Mouse (Mus musculus): Measurements from ENCODE around the gene Tex38. TPM values are rescaled to one million over a fixed set of nuclear protein-coding genes. Genes with fewer than 3 reads are reported as not detected.
A peak's percentile ranks its signal among the peaks of the same experiment; 100 is the strongest.

The Tex38 gene
- polyA plus RNA-seq, 1 experiment from 2014 or later, result 0.44 TPM

DNA sequence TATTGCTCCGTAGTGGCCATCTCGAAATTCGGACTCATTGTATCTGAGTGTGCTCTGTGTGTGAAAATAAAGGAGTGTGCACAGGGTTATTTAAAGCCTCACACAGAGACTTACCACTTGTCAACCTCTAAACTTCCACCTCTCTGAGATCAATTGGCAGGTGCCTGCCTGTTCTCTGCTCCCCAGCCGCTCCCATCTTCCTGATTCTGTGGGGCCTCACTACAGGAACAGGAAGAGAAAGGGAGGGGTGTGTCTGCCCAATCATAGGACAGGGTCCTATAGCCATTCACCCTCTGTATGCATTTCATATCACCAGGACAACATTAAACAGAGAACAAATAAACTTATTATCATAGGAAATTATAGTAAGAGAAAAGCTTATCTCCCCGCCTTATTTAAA lies 47.1 kb downstream of the Tex38 start:
- Histone ChIP-seq H3K4me1 (replicated peaks; ENCODE audit: control insufficient read depth, insufficient read depth, low read length) (peaks cover 11% of the 10 kb centered on the region), H3K4me2 (replicated peaks; ENCODE audit: low read depth) (0 out of 2 replicates have a peak overlapping the region, but pooled peaks have one; percentile 17), H3K4me3 (ENCODE audit: low read depth, low read length) (no peak overlapping the region), H3K9me3 (ENCODE audit: control insufficient read depth) (no peaks in the 10 kb centered on the region), H3K9ac (ENCODE audit: low read depth, low read length) (no peak overlapping the region), H3K36me3 (ENCODE audit: control insufficient read depth, insufficient read depth) (no peaks in the 10 kb centered on the region), H3K27me3 (replicated peaks; ENCODE audit: control insufficient read depth, insufficient read depth, low read length) (no peaks in the 10 kb centered on the region), H3K27ac (ENCODE audit: low read depth, low read length) (no peak overlapping the region)
- 55% methylated on average over 5 of the region's 5 CpGs for WGBS
- no peak for TF ChIP-seq CTCF (IDR thresholded peaks at IDR 0.05; ENCODE audit: low read depth)
- peak; percentile 20; the same call in 1 of the 2 replicates for ATAC-seq

DNA sequence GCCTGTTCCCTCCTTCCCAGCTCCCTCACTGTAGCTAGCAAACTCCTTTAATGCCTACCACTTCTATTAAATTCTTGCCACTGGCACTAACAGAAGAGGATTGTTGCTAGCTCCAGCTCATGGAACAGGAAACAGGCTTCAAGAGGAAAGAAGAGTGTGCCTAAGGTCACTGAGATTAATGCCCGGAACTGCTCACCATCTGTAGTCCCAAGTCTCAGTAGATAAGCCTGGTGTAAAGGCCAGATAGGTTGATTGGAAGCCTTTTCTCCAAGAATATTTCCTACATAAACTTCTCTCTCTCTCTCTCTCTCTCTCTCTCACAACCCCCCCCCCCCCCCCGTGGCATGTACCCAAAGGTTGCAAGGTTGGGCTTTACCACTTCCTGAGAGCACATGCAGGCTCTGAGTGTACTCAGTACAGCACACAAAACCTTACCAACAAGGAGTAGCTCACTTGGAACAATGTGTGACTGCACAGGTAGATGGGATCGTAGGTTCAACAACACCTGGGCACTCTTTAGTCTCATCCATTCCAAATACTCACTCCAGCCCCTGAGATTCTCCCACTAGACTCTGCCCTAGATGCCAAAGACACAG lies 48.5 kb downstream of the Tex38 start:
- peak overlapping the region; percentile 86 for H3K27ac ChIP-seq (ENCODE audit: low read depth, low read length)
- H3K36me3 ChIP-seq (ENCODE audit: control insufficient read depth, insufficient read depth), result no peaks in the 10 kb centered on the region
- peaks cover 6% of the 10 kb centered on the region for H3K4me1 ChIP-seq (replicated peaks; ENCODE audit: control insufficient read depth, insufficient read depth, low read length)
- peak overlapping the region; percentile 37 for H3K4me2 ChIP-seq (replicated peaks; ENCODE audit: low read depth)
- TF ChIP-seq CTCF (IDR thresholded peaks at IDR 0.05; ENCODE audit: low read depth), result no peak
- 32% methylated on average over 3 of the region's 3 CpGs for WGBS
- no peak overlapping the region for H3K4me3 ChIP-seq (ENCODE audit: low read depth, low read length)
- no peak overlapping the region for H3K9ac ChIP-seq (ENCODE audit: low read depth, low read length)
- H3K27me3 ChIP-seq (replicated peaks; ENCODE audit: control insufficient read depth, insufficient read depth, low read length), result no peaks in the 10 kb centered on the region
- H3K9me3 ChIP-seq (ENCODE audit: control insufficient read depth), result no peaks in the 10 kb centered on the region
- peak; percentile 89 for ATAC-seq

DNA sequence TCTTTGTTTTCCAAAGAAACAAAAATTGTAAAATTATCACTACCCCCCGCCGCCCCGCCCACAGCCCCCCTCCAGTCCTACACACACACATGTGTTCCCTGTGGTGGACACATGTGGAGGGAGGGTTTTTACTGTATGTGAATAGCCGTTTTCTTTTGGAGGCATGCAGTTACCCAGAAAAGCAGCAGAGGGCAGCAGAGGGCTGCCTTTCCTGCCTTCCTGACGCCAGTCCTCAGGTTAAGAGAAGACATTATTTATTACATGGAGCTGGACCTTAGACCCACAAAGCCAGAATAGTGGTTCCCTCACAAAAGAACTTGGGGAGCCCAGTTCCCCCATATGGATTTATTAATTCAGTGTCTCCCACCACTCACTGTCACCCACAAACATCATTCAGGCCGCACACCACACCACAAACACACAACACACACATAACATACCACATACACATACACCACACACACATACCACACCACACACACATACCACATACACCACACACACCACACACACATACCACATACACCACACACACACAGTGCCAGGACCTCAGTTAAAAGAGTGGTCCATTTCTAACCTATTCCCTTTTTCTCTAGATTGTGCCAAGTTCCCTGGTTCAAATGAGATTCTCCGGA lies 49.1 kb downstream of the Tex38 start:
- H3K9me3 ChIP-seq (ENCODE audit: control insufficient read depth), result no peaks in the 10 kb centered on the region
- H3K4me1 ChIP-seq (replicated peaks; ENCODE audit: control insufficient read depth, insufficient read depth, low read length), result peaks cover 6% of the 10 kb centered on the region
- peak overlapping the region; percentile 37 for H3K4me2 ChIP-seq (replicated peaks; ENCODE audit: low read depth)
- 22% methylated on average over 7 of the region's 7 CpGs for WGBS
- peak overlapping the region; percentile 86 for H3K27ac ChIP-seq (ENCODE audit: low read depth, low read length)
- no peaks in the 10 kb centered on the region for H3K27me3 ChIP-seq (replicated peaks; ENCODE audit: control insufficient read depth, insufficient read depth, low read length)
- H3K9ac ChIP-seq (ENCODE audit: low read depth, low read length), result no peak overlapping the region
- peak; percentile 91 for TF ChIP-seq CTCF (IDR thresholded peaks at IDR 0.05; ENCODE audit: low read depth)
- H3K4me3 ChIP-seq (ENCODE audit: low read depth, low read length), result no peak overlapping the region
- ATAC-seq, result peak; percentile 74
- no peaks in the 10 kb centered on the region for H3K36me3 ChIP-seq (ENCODE audit: control insufficient read depth, insufficient read depth)

Other genes starting within 250 kb of the Tex38 start
- not detected in 2 replicates for gene Cyp4a31, start 217.4 kb downstream of the Tex38 start, polyA plus RNA-seq (2015; fragmentation: Nextera tagmentation; extraction: Ambion mirVana)
- gene Cyp4a32, start 180.0 kb downstream of the Tex38 start, polyA plus RNA-seq (2015; fragmentation: Nextera tagmentation; extraction: Ambion mirVana), result not detected in 2 replicates
- 2.6 TPM in 2 replicates for gene Cyp4b1, start 133.3 kb downstream of the Tex38 start, polyA plus RNA-seq (2015; fragmentation: Nextera tagmentation; extraction: Ambion mirVana)
- gene Efcab14, start 43.3 kb downstream of the Tex38 start, polyA plus RNA-seq (2015; fragmentation: Nextera tagmentation; extraction: Ambion mirVana), result 33.3 and 35.0 TPM in 2 replicates
- gene Atpaf1, start 3.8 kb upstream of the Tex38 start, polyA plus RNA-seq (2015; fragmentation: Nextera tagmentation; extraction: Ambion mirVana), result 40.8 and 43.2 TPM in 2 replicates
- gene Mob3c, start 47.1 kb upstream of the Tex38 start, polyA plus RNA-seq (2015; fragmentation: Nextera tagmentation; extraction: Ambion mirVana), result 11.8 and 13.6 TPM in 2 replicates
- gene Mknk1, start 58.2 kb upstream of the Tex38 start, polyA plus RNA-seq (2015; fragmentation: Nextera tagmentation; extraction: Ambion mirVana), result 12.8 and 15.1 TPM in 2 replicates
- not detected in 2 replicates for gene Kncn, start 103.4 kb upstream of the Tex38 start, polyA plus RNA-seq (2015; fragmentation: Nextera tagmentation; extraction: Ambion mirVana)
- gene 6430628N08Rik, start 109.6 kb upstream of the Tex38 start, polyA plus RNA-seq (2015; fragmentation: Nextera tagmentation; extraction: Ambion mirVana), result not detected in 2 replicates
- not detected in 2 replicates for gene Dmbx1, start 158.9 kb upstream of the Tex38 start, polyA plus RNA-seq (2015; fragmentation: Nextera tagmentation; extraction: Ambion mirVana)
- gene Faah, start 236.9 kb upstream of the Tex38 start, polyA plus RNA-seq (2015; fragmentation: Nextera tagmentation; extraction: Ambion mirVana), result 105 and 125 TPM in 2 replicates

Data from intestine, postnatal 0 days (tissue).